Mouse (Mus musculus) forelimb bud, embryonic 11.5 days (tissue): ENCODE data around the gene Ednra.

Source experiments
- DNase-seq: peaks from one replicate; pipeline ENCODE4 v3.0.0-alpha.2; 2012; ENCODE audit warnings: low read depth, low spot score

Gene Ednra

GRCm38 (mm10) chr8:77724046-77724930, at the start of gene Ednra:
TSS of gene Ednra (minus strand) at chr8:77724464.
- DNase-seq = peak; percentile 68

GRCm38 (mm10) chr8:77773831-77774230, 49.6 kb upstream of the Ednra start:
- DNase-seq = no peak

- DNase-seq = no peak
These were observed 49.0 kb upstream of the Ednra start for GRCm38 (mm10) chr8:77773256-77773655.

DNA sequence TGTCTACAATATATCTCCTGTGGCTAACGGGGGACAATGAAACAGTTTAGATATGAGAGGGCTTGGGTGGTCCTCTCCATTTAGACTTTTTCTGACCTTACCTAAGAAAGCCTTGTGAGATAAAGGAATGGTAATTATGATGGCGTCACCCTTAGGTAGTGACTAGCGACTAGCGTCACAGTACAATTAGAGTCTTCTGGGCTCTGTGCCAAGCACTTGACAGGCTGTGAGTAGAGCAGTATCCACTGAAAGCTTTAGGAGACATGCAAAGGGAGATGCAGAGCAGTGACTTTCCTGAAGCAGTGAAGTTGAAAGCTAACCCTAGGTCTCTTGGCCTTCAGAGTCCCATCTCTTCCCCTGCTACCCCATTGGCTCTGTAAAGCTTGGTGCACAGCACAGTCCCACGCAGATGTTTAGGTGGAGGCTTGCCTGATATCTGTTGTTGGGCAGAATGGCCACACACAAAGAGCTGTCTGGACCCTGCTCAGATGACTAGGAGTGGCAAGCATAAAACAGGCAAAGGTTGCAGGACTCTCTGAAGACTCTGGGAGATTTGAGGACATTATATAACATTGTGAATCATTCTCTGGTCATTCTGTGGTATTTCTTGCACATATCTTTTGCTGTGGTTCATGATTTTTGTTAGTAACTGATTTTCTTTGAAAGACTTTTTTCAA, 48.1 kb upstream of the Ednra start:
- no peak for DNase-seq

- DNase-seq = no peak
These were observed 46.7 kb upstream of the Ednra start for GRCm38 (mm10) chr8:77770966-77771365.

GRCm38 (mm10) chr8:77768916-77769315, 44.7 kb upstream of the Ednra start:
- DNase-seq = no peak

- DNase-seq = no peak
These were observed 40.0 kb upstream of the Ednra start for GRCm38 (mm10) chr8:77764253-77764652.

DNA sequence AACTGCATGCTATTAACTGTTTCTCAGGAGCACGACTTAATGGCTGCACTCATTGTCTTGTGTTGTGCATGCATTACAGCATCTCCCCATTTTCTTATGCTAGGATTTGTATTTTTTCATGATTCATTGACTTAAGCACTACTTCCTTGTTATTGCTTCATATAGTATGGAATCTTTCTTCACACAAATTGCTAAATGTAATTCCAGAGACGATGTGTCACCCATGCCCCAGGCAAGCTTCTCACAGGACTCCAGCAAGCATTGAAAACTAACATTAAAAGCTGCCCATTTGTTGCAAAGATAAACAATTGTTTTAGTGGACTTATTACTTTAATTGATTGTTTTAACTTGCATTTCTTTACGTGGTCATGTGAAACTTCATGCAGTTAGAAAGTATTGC, 38.7 kb upstream of the Ednra start:
- no peak for DNase-seq

DNA sequence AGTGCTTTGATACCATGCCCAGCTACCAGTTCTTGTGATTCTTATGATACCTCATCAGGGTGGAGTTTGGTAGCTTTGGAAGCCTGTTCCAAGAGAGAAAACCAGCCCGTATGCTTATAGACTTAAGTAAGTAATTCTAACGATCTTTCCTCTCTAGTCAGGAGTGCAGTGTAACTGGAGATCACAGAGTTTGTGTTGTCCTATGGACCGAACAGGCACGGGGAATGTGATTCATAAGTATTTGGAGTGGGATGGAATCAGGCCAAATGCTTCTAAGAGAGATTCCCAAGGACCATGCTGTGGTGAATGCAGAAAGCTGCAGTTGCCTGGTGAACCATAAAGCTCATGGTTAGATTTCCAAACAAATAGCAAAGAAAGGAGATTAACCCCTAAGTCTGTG, 31.2 kb upstream of the Ednra start:
- DNase-seq = no peak

DNA sequence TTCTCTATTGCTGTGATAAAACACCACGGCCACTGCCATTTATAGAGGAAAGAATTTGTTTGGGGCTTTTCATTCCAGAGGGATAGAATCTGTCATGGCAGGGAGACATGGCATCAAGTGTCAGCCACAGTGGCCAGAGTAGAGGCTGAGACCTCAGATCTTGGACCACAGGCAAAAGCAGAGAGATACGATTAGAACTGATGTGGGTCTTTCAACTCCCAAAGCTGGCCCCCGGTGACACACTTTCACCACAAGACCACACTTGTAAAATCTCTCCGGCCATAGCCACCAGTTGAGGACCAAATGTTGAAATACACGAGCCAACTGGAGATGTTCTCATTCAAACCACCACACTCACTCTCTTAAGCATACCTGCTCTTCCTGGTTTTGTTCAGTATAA, 29.5 kb upstream of the Ednra start:
- DNase-seq = no peak

GRCm38 (mm10) chr8:77752041-77752440, 27.8 kb upstream of the Ednra start:
- DNase-seq = no peak

DNA sequence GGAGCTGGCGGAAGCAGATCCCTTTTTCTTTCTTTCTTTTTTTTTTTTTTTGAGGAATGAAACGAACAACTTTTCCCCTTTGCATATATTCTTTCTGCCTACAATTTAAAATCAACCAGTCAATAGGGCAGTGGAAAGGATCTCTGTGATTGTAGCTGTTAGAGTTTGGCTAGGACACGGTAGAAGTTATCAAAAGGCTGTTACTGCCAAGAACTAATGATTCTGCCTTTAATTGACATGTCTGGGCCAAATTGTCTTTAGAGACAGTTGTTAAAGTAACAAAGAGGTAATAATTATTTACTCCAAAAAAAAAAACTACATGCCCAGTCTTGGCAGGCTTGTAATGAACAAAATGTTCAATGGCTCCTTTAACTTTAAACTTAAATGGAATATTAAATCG, 26.1 kb upstream of the Ednra start:
- no peak for DNase-seq

DNA sequence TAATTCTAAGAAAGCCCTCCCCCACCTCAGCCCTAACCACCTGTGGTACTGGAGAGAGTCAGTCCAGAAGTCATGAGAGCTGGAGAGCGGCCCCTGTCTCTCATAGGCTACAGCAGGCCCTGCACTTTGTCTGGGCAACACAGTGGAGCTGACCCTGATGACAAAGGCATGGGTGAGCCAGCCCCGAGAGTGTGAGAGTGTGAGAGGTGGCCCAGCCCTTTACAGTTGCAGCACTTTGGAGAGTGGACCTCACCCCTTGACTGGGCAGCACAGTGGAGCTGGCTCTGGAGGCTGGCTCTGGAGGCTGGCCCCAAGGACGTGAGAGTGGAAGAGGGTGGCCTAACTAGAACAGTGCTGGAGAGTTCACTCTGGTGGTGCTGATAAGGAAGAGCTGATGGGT, 20.2 kb upstream of the Ednra start:
- DNase-seq = no peak

- no peak for DNase-seq
These were observed 18.1 kb upstream of the Ednra start for GRCm38 (mm10) chr8:77742395-77742794.

DNA sequence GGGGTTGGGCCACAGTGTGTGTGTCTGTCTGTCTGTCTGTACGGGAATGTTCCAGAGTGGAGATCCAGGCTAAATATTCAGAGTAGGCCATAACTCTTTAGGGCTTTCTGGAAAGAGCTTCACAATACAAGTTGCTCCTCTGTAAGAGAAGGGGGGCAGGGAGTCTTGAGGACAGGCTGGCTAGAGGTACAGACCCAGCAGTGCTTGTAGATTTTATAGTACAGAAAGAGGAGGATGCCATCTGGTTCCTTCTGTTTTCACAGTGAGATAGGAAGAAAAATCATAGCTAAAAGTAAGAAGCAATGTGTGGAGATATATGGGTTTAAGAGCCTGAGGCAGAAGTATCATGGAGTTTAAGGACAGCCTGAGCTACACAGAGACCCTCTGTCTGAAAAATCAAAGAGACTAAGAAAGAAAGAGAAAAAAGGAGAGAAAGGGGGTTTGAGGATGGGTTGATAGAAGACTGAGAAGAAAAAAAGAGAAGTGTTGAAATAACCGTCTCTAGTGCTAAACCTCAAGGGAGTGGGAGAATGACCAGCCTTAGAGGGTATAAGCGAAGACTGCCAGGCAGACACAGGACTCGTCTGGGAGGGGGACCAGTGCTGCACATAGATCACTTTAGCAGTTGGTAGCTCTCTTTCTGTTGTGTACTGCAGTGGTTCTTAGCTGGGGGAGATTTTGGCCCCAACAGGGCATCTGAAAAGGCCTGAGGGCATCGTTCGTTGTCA, 16.9 kb upstream of the Ednra start:
- no peak for DNase-seq

DNA sequence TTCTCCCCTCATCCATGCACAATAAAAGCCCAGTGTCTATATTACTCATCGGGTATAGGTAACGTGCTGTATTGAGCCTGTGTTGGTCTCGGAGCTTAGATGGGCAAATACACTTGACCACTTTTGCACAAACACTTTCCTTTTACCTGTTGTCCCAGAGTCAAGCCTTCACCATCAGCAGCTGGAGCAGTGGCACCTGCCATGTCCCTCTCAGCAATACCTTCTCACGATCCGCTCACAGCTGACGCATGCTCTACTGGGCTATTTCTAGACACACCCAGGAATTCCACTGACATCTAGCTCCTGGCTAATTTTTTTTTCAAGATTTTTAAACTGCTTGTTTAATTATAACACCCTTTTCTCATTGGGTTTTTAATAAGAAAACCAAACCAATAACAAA, 14.2 kb upstream of the Ednra start:
- DNase-seq = no peak

DNA sequence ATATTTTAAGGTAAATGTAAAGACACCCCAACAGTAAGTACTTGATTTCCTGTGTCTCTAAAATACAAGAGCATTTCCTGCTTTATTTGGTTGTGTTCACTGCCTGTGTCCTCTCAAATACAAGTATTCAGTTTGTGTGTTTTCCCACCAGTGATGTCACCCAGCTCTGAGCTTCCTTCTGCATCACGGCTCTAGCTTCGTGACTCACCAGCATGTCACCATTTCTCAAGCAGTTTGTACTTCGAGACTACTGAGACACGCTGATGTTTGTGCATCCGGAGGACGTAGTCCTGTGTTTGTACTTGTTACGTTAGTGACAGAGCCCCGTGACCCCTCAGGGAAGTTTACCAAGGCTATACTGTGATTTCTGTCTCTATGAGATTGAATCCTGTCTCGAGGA, 13.1 kb upstream of the Ednra start:
- DNase-seq = no peak

DNA sequence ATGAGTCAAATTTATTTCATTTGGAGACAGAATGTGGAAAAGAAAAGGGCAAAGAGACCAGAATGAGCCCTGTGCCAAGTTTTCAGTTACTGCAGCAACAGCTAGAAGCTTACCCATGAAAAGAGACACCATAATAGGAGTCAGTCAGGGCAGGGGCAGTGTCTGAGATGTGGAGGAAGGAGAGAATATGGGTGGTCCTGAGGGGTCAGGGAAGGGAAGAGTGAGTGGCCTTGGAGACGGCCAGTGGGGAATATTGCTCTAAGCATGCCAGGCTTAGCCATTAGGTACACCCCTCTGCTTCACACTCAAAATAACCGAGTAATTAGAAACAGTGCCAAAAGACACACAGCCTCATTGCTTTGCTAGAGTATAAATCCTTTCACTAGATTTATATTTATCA, 9.5 kb upstream of the Ednra start:
- no peak for DNase-seq

DNA sequence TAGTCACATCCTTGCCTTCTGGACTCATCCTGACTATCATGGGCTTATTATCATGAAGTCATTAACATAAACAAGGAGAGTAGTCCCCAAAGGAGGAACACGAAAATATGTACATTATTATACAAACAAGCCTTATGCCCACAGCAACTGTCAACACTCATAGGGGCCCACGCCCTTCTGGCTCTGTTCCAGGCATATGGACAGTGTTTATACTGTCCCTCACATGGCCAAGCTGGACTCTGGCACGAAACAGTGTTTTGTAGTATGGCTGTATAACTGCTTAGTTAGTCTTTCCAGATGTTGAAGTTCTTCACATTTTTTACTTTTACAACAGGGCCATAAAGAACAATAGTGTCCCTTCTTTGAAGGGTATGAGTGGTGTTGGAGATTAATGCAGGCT, 8.7 kb upstream of the Ednra start:
- DNase-seq = no peak

- DNase-seq = no peak
These were observed 1.1 kb upstream of the Ednra start for GRCm38 (mm10) chr8:77725406-77725805.

DNA sequence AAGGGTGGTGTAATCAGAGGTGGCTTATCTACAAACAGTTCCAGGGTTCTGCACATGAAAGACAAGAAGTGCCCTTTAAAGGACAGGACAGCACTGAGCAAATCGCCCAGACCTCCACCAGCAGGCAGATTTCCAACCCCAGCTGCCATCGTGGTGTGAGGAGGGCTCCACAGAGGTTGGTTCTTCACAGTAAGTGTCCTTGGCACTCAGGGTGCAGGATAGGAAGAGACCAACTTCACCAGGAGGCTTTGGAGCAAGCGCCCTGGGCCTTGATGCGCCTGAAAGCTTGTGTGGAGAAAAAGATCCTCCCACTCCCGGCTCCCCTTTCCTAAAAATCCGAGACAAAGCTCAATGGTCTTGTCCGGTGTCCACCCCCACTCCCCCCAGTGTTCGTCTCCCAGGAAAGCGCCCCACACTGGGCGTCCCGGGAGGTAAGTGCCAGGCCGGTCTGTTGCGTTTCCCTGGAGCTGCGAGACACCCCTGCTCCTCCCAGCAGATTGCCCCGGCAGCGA, 674 bp downstream of the Ednra start:
- DNase-seq = no peak

- no peak for DNase-seq
These were observed 1.2 kb downstream of the Ednra start for GRCm38 (mm10) chr8:77723018-77723417.
